Mouse (Mus musculus) kidney, adult 2 months (tissue): ENCODE data around the gene Gbgt1. TPM values are rescaled to one million over a fixed set of nuclear protein-coding genes. Genes with fewer than 3 reads are reported as not detected.
A peak's percentile ranks its signal among the peaks of the same experiment; 100 is the strongest.

Experiments
- DNase-seq: peaks from one replicate; pipeline ENCODE4 v3.0.0; 2021
- H3K27ac ChIP-seq: fragments of 200-500 bp; 2 replicates; pipeline ENCODE4 v1.5.1; 2012; ENCODE audit warnings: low read depth, low read length, control low read depth, inconsistent platforms; ENCODE audit not compliant: insufficient read depth
- H3K27me3 ChIP-seq: fragments of 200-500 bp; replicated peaks from 2 replicates; pipeline ENCODE4 v1.6.1; 2012; ENCODE audit warnings: mild to moderate bottlenecking, moderate library complexity, low read length, inconsistent platforms; ENCODE audit not compliant: control insufficient read depth, insufficient read depth
- H3K36me3 ChIP-seq: fragments of 200-500 bp; 2 replicates; pipeline ENCODE4 v1.6.1; 2012; ENCODE audit warnings: mild to moderate bottlenecking, moderate library complexity, low read length, inconsistent platforms; ENCODE audit not compliant: control insufficient read depth, insufficient read depth
- H3K4me1 ChIP-seq: fragments of 200-500 bp; 2 replicates; pipeline ENCODE4 v1.6.1; 2011; ENCODE audit warnings: low read length; ENCODE audit not compliant: control insufficient read depth, insufficient read depth
- H3K4me3 ChIP-seq: fragments of 200-500 bp; 2 replicates; pipeline ENCODE4 v1.5.1; 2011; ENCODE audit warnings: mild to moderate bottlenecking, low read depth, low read length, control low read depth; ENCODE audit not compliant: insufficient read depth
- CTCF ChIP-seq: fragments of 200-500 bp; conservative IDR thresholded peaks from 2 replicates; pipeline ENCODE4 v1.5.1; 2011; ENCODE audit warnings: low read depth, mild to moderate bottlenecking, control low read depth, low read length, moderate library complexity, mixed read lengths; ENCODE audit not compliant: insufficient read depth, insufficient read length
- POLR2A ChIP-seq: fragments of 200-500 bp; IDR thresholded peaks from one replicate; pipeline ENCODE4 v1.6.1; 2011; ENCODE audit warnings: low read depth, low read length, control low read depth
- WGBS: fragments of 180-500 bp; shearing (Covaris S2); methylation state at CpG from one replicate; pipeline ENCODE4 v1.1.7; 2018; 5-methylcytosine and 5-hydroxymethylcytosine counted together
- polyA plus RNA-seq: library from polyadenylated mRNA; depleted of rRNA; stranded (reverse); fragments of >200 nt; gene quantifications from 2 replicates; pipeline ENCODE4 v1.2.3, GENCODE M21; 2012

Gbgt1 gene
- polyA plus RNA-seq, 1 experiment, result 1.2 TPM

GRCm38 (mm10) chr2:28535263-28535540 is 38.5 kb downstream of the Gbgt1 start:
- H3K4me1 ChIP-seq, result peaks cover 7% of the 10 kb centered on the region
- TF ChIP-seq CTCF (no peak), POLR2A (no peak)
- no peak overlapping the region for H3K4me3 ChIP-seq

GRCm38 (mm10) chr2:28535650-28536049 is 39.0 kb downstream of the Gbgt1 start:
- Histone ChIP-seq H3K27me3 (no peaks in the 10 kb centered on the region), H3K27ac (no peak overlapping the region), H3K36me3 (no peaks in the 10 kb centered on the region), H3K4me1 (peaks cover 12% of the 10 kb centered on the region), H3K4me3 (no peak overlapping the region)
- WGBS, result 50% methylated on average over 7 of the region's 7 CpGs
- TF ChIP-seq POLR2A, result no peak
- no peak for TF ChIP-seq CTCF
- DNase-seq, result no peak

More at GRCm38 (mm10) chr2:28535263-28535540, 38.5 kb downstream of the Gbgt1 start:
- DNase-seq, result no peak
- Histone ChIP-seq H3K27me3 (no peaks in the 10 kb centered on the region), H3K36me3 (no peaks in the 10 kb centered on the region), H3K27ac (no peak overlapping the region)
- WGBS, result 50% methylated on average over 4 of the region's 4 CpGs

- Histone ChIP-seq H3K36me3 (no peaks in the 10 kb centered on the region), H3K4me1 (peaks cover 14% of the 10 kb centered on the region), H3K27ac (no peak overlapping the region), H3K27me3 (no peaks in the 10 kb centered on the region), H3K4me3 (no peak overlapping the region)
- WGBS, result 48% methylated on average over 4 of the region's 4 CpGs
- DNase-seq, result no peak
- TF ChIP-seq CTCF (no peak), POLR2A (no peak)
Measured at GRCm38 (mm10) chr2:28536166-28536565, 39.5 kb downstream of the Gbgt1 start.

GRCm38 (mm10) chr2:28536766-28537633 is 40.3 kb downstream of the Gbgt1 start:
- Histone ChIP-seq H3K27ac (no peak overlapping the region), H3K4me3 (no peak overlapping the region), H3K4me1 (peaks cover 14% of the 10 kb centered on the region)

GRCm38 (mm10) chr2:28537634-28537920 is 40.9 kb downstream of the Gbgt1 start:
- TF ChIP-seq POLR2A (no peak), CTCF (no peak)
- H3K36me3 ChIP-seq, result no peaks in the 10 kb centered on the region
- no peaks in the 10 kb centered on the region for H3K27me3 ChIP-seq
- 84% methylated on average over 4 of the region's 4 CpGs for WGBS
- no peak for DNase-seq
- H3K4me1 ChIP-seq, result peaks cover 14% of the 10 kb centered on the region
- H3K27ac ChIP-seq, result no peak overlapping the region
- no peak overlapping the region for H3K4me3 ChIP-seq

More at GRCm38 (mm10) chr2:28536766-28537633, 40.3 kb downstream of the Gbgt1 start:
- no peak for DNase-seq
- H3K27me3 ChIP-seq, result no peaks in the 10 kb centered on the region
- 76% methylated on average over 11 of the region's 11 CpGs for WGBS
- H3K36me3 ChIP-seq, result no peaks in the 10 kb centered on the region
- TF ChIP-seq CTCF (no peak), POLR2A (no peak)

GRCm38 (mm10) chr2:28537995-28538816 is 41.5 kb downstream of the Gbgt1 start:
- Histone ChIP-seq H3K4me1 (peaks cover 10% of the 10 kb centered on the region), H3K27ac (no peak overlapping the region), H3K36me3 (no peaks in the 10 kb centered on the region), H3K4me3 (no peak overlapping the region), H3K27me3 (no peaks in the 10 kb centered on the region)
- no peak for DNase-seq
- TF ChIP-seq CTCF (no peak), POLR2A (no peak)
- WGBS, result 75% methylated on average over 8 of the region's 8 CpGs

GRCm38 (mm10) chr2:28538817-28539128 is 42.1 kb downstream of the Gbgt1 start:
- H3K27me3 ChIP-seq, result no peaks in the 10 kb centered on the region
- WGBS, result 36% methylated on average over 1 of the region's 1 CpGs
- H3K4me3 ChIP-seq, result no peak overlapping the region
- DNase-seq, result peak; percentile 67
- TF ChIP-seq CTCF (no peak), POLR2A (no peak)
- peaks cover 10% of the 10 kb centered on the region for H3K4me1 ChIP-seq
- peak overlapping the region; percentile 0; the same call in 1 of the 2 replicates for H3K27ac ChIP-seq
- no peaks in the 10 kb centered on the region for H3K36me3 ChIP-seq

GRCm38 (mm10) chr2:28539206-28539605 is 42.5 kb downstream of the Gbgt1 start:
- Histone ChIP-seq H3K4me1 (peaks cover 10% of the 10 kb centered on the region), H3K4me3 (no peak overlapping the region), H3K27ac (peak overlapping the region; percentile 0; the same call in 1 of the 2 replicates), H3K27me3 (no peaks in the 10 kb centered on the region), H3K36me3 (no peaks in the 10 kb centered on the region)
- no peak for DNase-seq
- 39% methylated on average over 7 of the region's 7 CpGs for WGBS
- TF ChIP-seq CTCF (no peak), POLR2A (no peak)
